Mouse (Mus musculus): ENCODE data around the gene Olfr523. TPM values are rescaled to one million over a fixed set of nuclear protein-coding genes. Genes with fewer than 3 reads are reported as not detected.

Olfr523 gene
- total RNA-seq, 2 experiments from 2014 or later = 0.12 to 0.24 TPM

Other genes with a start within 250 kb of the Olfr523 start
- not detected for gene Utf1, start 229.4 kb upstream of the Olfr523 start, total RNA-seq (2021)
- under 1 TPM; 0.39 to 0.83 TPM for gene 6430531B16Rik, start 194.5 kb upstream of the Olfr523 start, total RNA-seq (2021)
- 1 to 10 TPM; 1.5 to 1.9 TPM for gene Adam8, start 180.7 kb upstream of the Olfr523 start, total RNA-seq (2021)
- 10 to 100 TPM; 21.9 to 25.7 TPM for gene Zfp511, start 136.8 kb upstream of the Olfr523 start, total RNA-seq (2021)
- gene Tubgcp2, start 136.5 kb upstream of the Olfr523 start, total RNA-seq (2021) = 10 to 100 TPM; 34.9 to 39.3 TPM
- under 1 TPM; 0.37 to 0.64 TPM for gene Msx3, start 124.1 kb upstream of the Olfr523 start, total RNA-seq (2021)
- 100 to 1,000 TPM; 203 to 219 TPM for gene Caly, start 90.7 kb upstream of the Olfr523 start, total RNA-seq (2021)
- not detected for gene Prap1, start 79.8 kb upstream of the Olfr523 start, total RNA-seq (2021)
- gene Fuom, start 70.8 kb upstream of the Olfr523 start, total RNA-seq (2021) = 10 to 100 TPM; 37.6 to 37.8 TPM
- 1 to 10 TPM; 3.8 to 6.1 TPM for gene Paox, start 57.4 kb upstream of the Olfr523 start, total RNA-seq (2021)
- 10 to 100 TPM; 52.6 to 56.0 TPM for gene Echs1, start 56.7 kb upstream of the Olfr523 start, total RNA-seq (2021)
- 10 to 100 TPM; 21.8 to 23.6 TPM for gene Mtg1, start 35.7 kb upstream of the Olfr523 start, total RNA-seq (2021)
- 100 to 1,000 TPM; 192 to 199 TPM for gene Sprn, start 18.3 kb upstream of the Olfr523 start, total RNA-seq (2021)
- gene Olfr522, start 8.5 kb upstream of the Olfr523 start, total RNA-seq (2021) = not detected
- gene Olfr524, start 32.7 kb downstream of the Olfr523 start, total RNA-seq (2021) = not detected
- gene Cd163l1, start 45.0 kb downstream of the Olfr523 start, total RNA-seq (2021) = under 1 TPM; 0.85 to 0.98 TPM
- gene 5830411N06Rik, start 74.1 kb downstream of the Olfr523 start, total RNA-seq (2021) = under 1 TPM; 0.23 to 0.33 TPM
- gene Olfr525, start 147.6 kb downstream of the Olfr523 start, total RNA-seq (2021) = not detected
- gene Olfr527, start 160.8 kb downstream of the Olfr523 start, total RNA-seq (2021) = not detected
- gene Olfr60, start 188.5 kb downstream of the Olfr523 start, total RNA-seq (2021) = not detected
- not detected for gene Olfr530, start 203.1 kb downstream of the Olfr523 start, total RNA-seq (2021)
- not detected for gene Olfr531, start 229.7 kb downstream of the Olfr523 start, total RNA-seq (2021)
- not detected for gene Olfr532, start 248.4 kb downstream of the Olfr523 start, total RNA-seq (2021)

Measured in layer of hippocampus, postnatal 14 days (tissue).